Mouse (Mus musculus): ENCODE measurements at regions not wholly inside any gene's neighbourhood (a gene's known extent, or its start where the extent isn't known, plus 50 kb on each side); places are given as distances from the start of the nearest gene placed in this dataset.

DNA sequence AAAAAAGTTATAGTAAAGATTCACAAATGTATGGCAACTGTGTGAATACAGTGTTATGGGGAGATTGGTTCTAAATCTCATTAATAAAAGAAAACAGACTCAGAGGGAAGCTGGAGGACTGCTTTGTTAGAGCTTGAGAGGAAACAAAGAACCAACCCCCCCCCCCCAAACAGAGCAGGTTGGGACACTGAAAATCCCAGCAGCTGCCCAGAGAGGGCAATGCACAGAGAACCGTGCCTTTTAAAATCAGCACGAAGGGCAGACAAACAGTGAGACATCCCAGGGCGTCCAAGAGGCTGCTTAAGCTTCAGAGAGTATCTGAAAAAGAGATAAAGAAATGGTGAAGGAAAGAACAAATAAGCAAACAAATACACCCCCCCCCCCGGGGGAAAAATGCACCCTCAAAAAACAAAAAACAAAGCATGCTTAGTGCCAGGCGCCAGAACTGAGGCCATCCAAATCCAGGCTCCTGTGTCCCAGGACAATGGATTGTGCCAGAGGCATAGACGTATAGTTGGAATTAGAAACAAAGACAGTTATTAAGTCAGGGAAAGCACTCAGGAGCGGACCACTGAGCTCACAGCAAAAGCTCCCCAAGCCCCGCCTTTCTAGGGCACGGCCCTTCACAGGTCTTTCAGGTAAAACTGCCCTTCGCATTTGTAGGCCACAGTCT is 215.7 kb downstream of the Dact1 start:
- no peak for TF ChIP-seq POLR2A (IDR thresholded peaks at IDR 0.05; ENCODE audit: control insufficient read depth, extremely low read depth, insufficient read depth, low read length, poor library complexity)
- no peak for TF ChIP-seq CTCF (IDR thresholded peaks at IDR 0.05; ENCODE audit: borderline replicate concordance, control insufficient read depth, extremely low read depth, insufficient read depth, low read length, poor library complexity)
- no peak for DNase-seq
- no peaks in the 10 kb centered on the region for H3K36me3 ChIP-seq (ENCODE audit: control insufficient read depth, insufficient read depth, low read length)
- whole genome bisulfite sequencing, result 75% methylated on average over 10 of the region's 10 CpGs
- H3K4me3 ChIP-seq (ENCODE audit: control insufficient read depth, insufficient read depth, low read length), result no peak overlapping the region
- H3K27me3 ChIP-seq (ENCODE audit: control insufficient read depth, insufficient read depth, low read length), result no peaks in the 10 kb centered on the region
- H3K4me1 ChIP-seq (replicated peaks; ENCODE audit: control insufficient read depth, insufficient read depth, low read length), result no peaks in the 10 kb centered on the region
- no peak overlapping the region for H3K27ac ChIP-seq (ENCODE audit: control insufficient read depth, insufficient read depth, low read length)

DNA sequence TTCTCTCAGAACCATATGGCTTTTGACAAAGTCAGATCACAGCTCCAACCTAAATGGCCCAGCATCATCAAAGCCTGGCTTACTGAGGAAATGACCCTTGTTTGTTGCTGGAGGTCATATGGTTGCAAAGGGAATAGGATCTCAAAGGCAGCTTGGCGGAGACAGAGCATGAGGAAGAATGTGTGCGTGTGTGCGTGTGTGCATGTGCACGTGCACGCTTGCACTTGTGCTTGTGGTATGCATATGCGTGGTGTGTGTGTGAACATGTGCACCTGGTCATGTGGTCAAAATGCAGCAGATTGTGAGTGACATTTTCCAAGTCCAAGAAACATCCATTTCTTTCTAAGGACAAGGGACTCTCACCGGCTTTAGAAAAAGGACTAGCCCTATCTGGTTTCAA is 216.9 kb downstream of the Dact1 start:
- TF ChIP-seq POLR2A (IDR thresholded peaks at IDR 0.05; ENCODE audit: control insufficient read depth, extremely low read depth, insufficient read depth, low read length, poor library complexity) (no peak), CTCF (IDR thresholded peaks at IDR 0.05; ENCODE audit: borderline replicate concordance, control insufficient read depth, extremely low read depth, insufficient read depth, low read length, poor library complexity) (no peak)
- Histone ChIP-seq H3K27ac (ENCODE audit: control insufficient read depth, insufficient read depth, low read length) (no peak overlapping the region), H3K36me3 (ENCODE audit: control insufficient read depth, insufficient read depth, low read length) (no peaks in the 10 kb centered on the region), H3K27me3 (ENCODE audit: control insufficient read depth, insufficient read depth, low read length) (no peaks in the 10 kb centered on the region), H3K4me1 (replicated peaks; ENCODE audit: control insufficient read depth, insufficient read depth, low read length) (no peaks in the 10 kb centered on the region), H3K4me3 (ENCODE audit: control insufficient read depth, insufficient read depth, low read length) (no peak overlapping the region)
- no peak for DNase-seq
- WGBS, result 89% methylated on average over 7 of the region's 7 CpGs

GRCm38 (mm10) chr12:71532161-71532560 is 222.5 kb downstream of the Dact1 start:
- DNase-seq, result no peak

DNA sequence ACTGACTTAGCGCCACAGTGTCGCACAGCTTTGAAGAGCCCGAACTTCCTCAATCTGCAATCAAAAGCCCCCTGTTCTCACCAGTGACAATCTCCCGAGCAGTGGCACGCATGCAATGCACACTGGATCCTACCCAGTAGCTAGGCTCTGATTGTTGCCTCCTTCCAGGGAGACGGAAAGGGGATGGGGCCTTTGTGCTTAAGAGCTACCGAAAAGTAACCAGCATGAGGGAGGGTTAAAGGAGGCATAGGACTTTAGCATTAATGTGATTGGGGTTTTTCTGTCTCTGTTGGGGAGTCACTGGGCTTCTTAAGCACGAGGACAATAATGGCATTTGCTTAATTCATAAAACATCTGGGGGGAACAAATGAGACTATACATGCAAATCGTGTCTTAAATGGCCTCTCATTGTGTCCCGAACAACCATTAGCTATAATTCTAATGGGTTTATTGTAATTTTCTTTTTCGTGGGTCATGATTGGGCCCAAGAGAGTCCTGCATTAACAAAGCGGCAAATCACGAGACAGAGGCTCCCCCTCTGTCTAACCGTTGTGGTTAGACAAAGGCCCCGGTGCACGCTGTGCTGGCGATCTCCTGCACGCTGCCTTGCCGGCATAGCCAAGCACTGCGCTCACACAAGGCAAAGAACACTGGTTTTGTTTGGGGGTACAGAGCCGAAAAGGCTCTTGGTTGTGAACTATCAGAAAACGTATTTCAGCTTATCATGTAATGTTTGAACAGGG is 223.2 kb downstream of the Dact1 start:
- Histone ChIP-seq H3K4me3 (ENCODE audit: control insufficient read depth, insufficient read depth, low read length) (no peak overlapping the region), H3K36me3 (ENCODE audit: control insufficient read depth, insufficient read depth, low read length) (no peaks in the 10 kb centered on the region), H3K27ac (ENCODE audit: control insufficient read depth, insufficient read depth, low read length) (no peak overlapping the region), H3K4me1 (replicated peaks; ENCODE audit: control insufficient read depth, insufficient read depth, low read length) (no peaks in the 10 kb centered on the region), H3K27me3 (ENCODE audit: control insufficient read depth, insufficient read depth, low read length) (no peaks in the 10 kb centered on the region)
- WGBS, result 78% methylated on average over 22 of the region's 22 CpGs
- TF ChIP-seq POLR2A (IDR thresholded peaks at IDR 0.05; ENCODE audit: control insufficient read depth, extremely low read depth, insufficient read depth, low read length, poor library complexity) (no peak), CTCF (IDR thresholded peaks at IDR 0.05; ENCODE audit: borderline replicate concordance, control insufficient read depth, extremely low read depth, insufficient read depth, low read length, poor library complexity) (no peak)
- DNase-seq, result no peak

More at GRCm38 (mm10) chr12:71532161-71532560, 222.5 kb downstream of the Dact1 start:
- 55% methylated on average over 3 of the region's 3 CpGs for WGBS
- Histone ChIP-seq H3K27me3 (ENCODE audit: control insufficient read depth, insufficient read depth, low read length) (no peaks in the 10 kb centered on the region), H3K27ac (ENCODE audit: control insufficient read depth, insufficient read depth, low read length) (no peak overlapping the region), H3K36me3 (ENCODE audit: control insufficient read depth, insufficient read depth, low read length) (no peaks in the 10 kb centered on the region), H3K4me3 (ENCODE audit: control insufficient read depth, insufficient read depth, low read length) (no peak overlapping the region), H3K4me1 (replicated peaks; ENCODE audit: control insufficient read depth, insufficient read depth, low read length) (no peaks in the 10 kb centered on the region)
- no peak for TF ChIP-seq POLR2A (IDR thresholded peaks at IDR 0.05; ENCODE audit: control insufficient read depth, extremely low read depth, insufficient read depth, low read length, poor library complexity)
- TF ChIP-seq CTCF (IDR thresholded peaks at IDR 0.05; ENCODE audit: borderline replicate concordance, control insufficient read depth, extremely low read depth, insufficient read depth, low read length, poor library complexity), result no peak

DNA sequence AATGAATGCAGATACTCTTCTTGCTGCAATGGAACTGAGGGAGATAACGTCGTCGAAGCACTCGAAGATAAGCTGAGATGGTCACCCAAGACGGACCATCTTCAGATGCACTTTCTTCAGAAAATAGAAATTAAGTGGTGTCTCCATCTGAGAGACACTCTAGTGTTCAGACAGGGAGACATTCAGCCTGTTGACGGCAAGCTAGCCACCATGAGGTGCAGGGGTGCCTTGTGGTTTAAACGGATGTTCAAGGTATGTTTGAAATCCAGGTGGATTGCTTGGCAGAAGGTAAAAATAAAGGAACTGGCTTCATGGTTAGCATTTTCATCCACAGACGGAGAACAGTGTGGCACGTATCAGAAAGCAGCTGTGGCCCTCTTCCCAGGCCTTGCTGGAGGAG is 224.0 kb downstream of the Dact1 start:
- DNase-seq, result no peak
- WGBS, result 93% methylated on average over 9 of the region's 9 CpGs
- Histone ChIP-seq H3K36me3 (ENCODE audit: control insufficient read depth, insufficient read depth, low read length) (no peaks in the 10 kb centered on the region), H3K4me3 (ENCODE audit: control insufficient read depth, insufficient read depth, low read length) (no peak overlapping the region), H3K27me3 (ENCODE audit: control insufficient read depth, insufficient read depth, low read length) (no peaks in the 10 kb centered on the region), H3K27ac (ENCODE audit: control insufficient read depth, insufficient read depth, low read length) (no peak overlapping the region), H3K4me1 (replicated peaks; ENCODE audit: control insufficient read depth, insufficient read depth, low read length) (no peaks in the 10 kb centered on the region)
- TF ChIP-seq CTCF (IDR thresholded peaks at IDR 0.05; ENCODE audit: borderline replicate concordance, control insufficient read depth, extremely low read depth, insufficient read depth, low read length, poor library complexity), result no peak
- no peak for TF ChIP-seq POLR2A (IDR thresholded peaks at IDR 0.05; ENCODE audit: control insufficient read depth, extremely low read depth, insufficient read depth, low read length, poor library complexity)

DNA sequence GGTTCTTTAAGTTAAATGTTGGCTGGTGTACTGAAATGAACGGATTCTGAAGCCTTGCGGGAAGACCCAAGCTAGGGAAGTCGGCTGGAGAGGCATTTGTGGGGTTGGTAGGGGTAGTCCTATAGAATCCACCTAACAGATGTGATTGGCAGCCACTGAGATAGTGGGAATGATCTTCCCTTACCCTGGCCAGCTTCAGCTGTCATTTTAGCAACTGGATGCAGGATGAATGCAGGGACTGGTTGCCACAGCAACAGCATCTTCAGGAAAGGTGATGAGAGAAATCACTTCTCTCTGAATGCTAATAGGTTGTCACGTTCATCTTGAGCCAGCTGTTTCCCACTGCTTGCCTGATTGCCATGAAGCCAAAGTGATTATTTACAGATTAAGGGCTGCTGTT is 224.5 kb downstream of the Dact1 start:
- no peak for DNase-seq
- 90% methylated on average over 4 of the region's 4 CpGs for WGBS
- no peak overlapping the region for H3K4me3 ChIP-seq (ENCODE audit: control insufficient read depth, insufficient read depth, low read length)
- H3K36me3 ChIP-seq (ENCODE audit: control insufficient read depth, insufficient read depth, low read length), result no peaks in the 10 kb centered on the region
- no peak for TF ChIP-seq POLR2A (IDR thresholded peaks at IDR 0.05; ENCODE audit: control insufficient read depth, extremely low read depth, insufficient read depth, low read length, poor library complexity)
- TF ChIP-seq CTCF (IDR thresholded peaks at IDR 0.05; ENCODE audit: borderline replicate concordance, control insufficient read depth, extremely low read depth, insufficient read depth, low read length, poor library complexity), result no peak
- H3K4me1 ChIP-seq (replicated peaks; ENCODE audit: control insufficient read depth, insufficient read depth, low read length), result no peaks in the 10 kb centered on the region
- H3K27me3 ChIP-seq (ENCODE audit: control insufficient read depth, insufficient read depth, low read length), result no peaks in the 10 kb centered on the region
- H3K27ac ChIP-seq (ENCODE audit: control insufficient read depth, insufficient read depth, low read length), result no peak overlapping the region
